Mouse (Mus musculus) liver, postnatal 0 days (tissue): ENCODE measurements around the gene Prr7.

Source experiments
- CTCF ChIP-seq: sonication (generic); IDR thresholded peaks from 2 replicates; pipeline ENCODE4 v1.5.1; 2016; ENCODE audit warnings: antibody characterized with exemption, low read depth
- EP300 ChIP-seq: IDR thresholded peaks from 2 replicates; pipeline ENCODE4 v1.6.1; 2016; ENCODE audit warnings: antibody characterized with exemption, low read depth, mild to moderate bottlenecking

DNA sequence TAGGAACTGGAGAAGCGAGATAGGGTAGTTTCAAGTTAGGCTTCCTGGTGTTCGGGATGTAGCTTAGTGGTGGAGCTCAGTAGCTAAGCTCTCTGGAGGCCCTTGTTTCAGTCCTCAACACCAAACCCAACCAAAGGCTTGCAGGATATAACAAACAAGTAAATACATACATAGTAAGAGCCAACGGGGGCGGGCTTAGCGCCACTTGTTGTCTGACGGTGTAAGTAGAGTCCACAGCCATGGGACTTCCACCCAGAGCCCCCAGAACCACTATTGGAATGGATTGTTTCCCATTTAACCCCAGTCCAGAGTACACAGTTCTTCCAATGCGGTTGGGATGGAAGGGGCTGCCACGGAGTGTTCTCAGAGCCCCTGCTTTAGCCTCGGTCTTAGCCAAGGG, 49.8 kb downstream of the Prr7 start:
- TF ChIP-seq CTCF (no peak), EP300 (no peak)
